Mouse (Mus musculus): ENCODE data around the gene Zfp367. TPM values are rescaled to one million over a fixed set of nuclear protein-coding genes. Genes with fewer than 3 reads are reported as not detected.

Gene Zfp367
- 17.6 and 18.8 TPM in 2 replicates for polyA plus RNA-seq (2016; fragmentation: Nextera tagmentation; extraction: Ambion mirVana)

GRCm38 (mm10) chr13:64153083-64153682 is at the start of gene Zfp367:
Zfp367 (minus strand) TSS chr13:64153202.
- H3K27me3 ChIP-seq (ENCODE audit: poor library complexity, severe bottlenecking), result peaks cover 6% of the 10 kb centered on the region
- WGBS, result under 1% methylated on average over 54 of the region's 56 CpGs
- peaks cover 7% of the 10 kb centered on the region; the same call in 1 of the 2 replicates for H3K36me3 ChIP-seq (replicated peaks)
- H3K4me3 ChIP-seq, result peak within 1 kb of the TSS; percentile 97
- peaks cover 55% of the 10 kb centered on the region for H3K4me1 ChIP-seq
- peak; percentile 99 for DNase-seq (ENCODE audit: extremely low spot score, low spot score)
- H3K27ac ChIP-seq, result peak within 1 kb of the TSS; percentile 98
- no peaks in the 10 kb centered on the region for H3K9me3 ChIP-seq

GRCm38 (mm10) chr13:64200911-64201310 is 47.9 kb upstream of the Zfp367 start:
- Histone ChIP-seq H3K27ac (no peak overlapping the region), H3K27me3 (ENCODE audit: poor library complexity, severe bottlenecking) (no peaks in the 10 kb centered on the region), H3K4me1 (no peaks in the 10 kb centered on the region), H3K36me3 (replicated peaks) (peaks cover 22% of the 10 kb centered on the region), H3K4me3 (no peak overlapping the region), H3K9me3 (no peaks in the 10 kb centered on the region)
- WGBS, result 97% methylated on average over 4 of the region's 4 CpGs
- DNase-seq (ENCODE audit: extremely low spot score, low spot score), result no peak

GRCm38 (mm10) chr13:64198310-64198709 is 45.3 kb upstream of the Zfp367 start:
- Histone ChIP-seq H3K4me1 (0 out of 2 replicates have a peak, but pooled peaks cover 2% of the 10 kb centered on the region), H3K27me3 (ENCODE audit: poor library complexity, severe bottlenecking) (no peaks in the 10 kb centered on the region), H3K27ac (no peak overlapping the region), H3K9me3 (no peaks in the 10 kb centered on the region), H3K36me3 (replicated peaks) (peaks cover 29% of the 10 kb centered on the region), H3K4me3 (no peak overlapping the region)
- DNase-seq (ENCODE audit: extremely low spot score, low spot score), result no peak
- WGBS, result 91% methylated on average over 4 of the region's 4 CpGs

- Histone ChIP-seq H3K4me1 (0 out of 2 replicates have a peak, but pooled peaks cover 3% of the 10 kb centered on the region), H3K27ac (no peak overlapping the region), H3K27me3 (ENCODE audit: poor library complexity, severe bottlenecking) (no peaks in the 10 kb centered on the region), H3K36me3 (replicated peaks) (peaks cover 31% of the 10 kb centered on the region), H3K9me3 (no peaks in the 10 kb centered on the region), H3K4me3 (no peak overlapping the region)
- DNase-seq (ENCODE audit: extremely low spot score, low spot score), result no peak
- 93% methylated on average over 6 of the region's 6 CpGs for WGBS
Measured at GRCm38 (mm10) chr13:64197899-64198298, 44.9 kb upstream of the Zfp367 start.

- H3K4me3 ChIP-seq, result no peak overlapping the region
Measured at GRCm38 (mm10) chr13:64187065-64187464, 34.1 kb upstream of the Zfp367 start.

GRCm38 (mm10) chr13:64186516-64186915 is 33.5 kb upstream of the Zfp367 start:
- Histone ChIP-seq H3K27me3 (ENCODE audit: poor library complexity, severe bottlenecking) (no peaks in the 10 kb centered on the region), H3K4me1 (no peaks in the 10 kb centered on the region), H3K4me3 (no peak overlapping the region), H3K36me3 (replicated peaks) (peaks cover 25% of the 10 kb centered on the region), H3K27ac (no peak overlapping the region), H3K9me3 (no peaks in the 10 kb centered on the region)
- 96% methylated on average over 4 of the region's 4 CpGs for WGBS
- DNase-seq (ENCODE audit: extremely low spot score, low spot score), result no peak

More at GRCm38 (mm10) chr13:64187065-64187464, 34.1 kb upstream of the Zfp367 start:
- DNase-seq (ENCODE audit: extremely low spot score, low spot score), result no peak
- H3K4me1 ChIP-seq, result 0 out of 2 replicates have a peak, but pooled peaks cover 2% of the 10 kb centered on the region
- H3K9me3 ChIP-seq, result no peaks in the 10 kb centered on the region
- H3K27ac ChIP-seq, result no peak overlapping the region
- peaks cover 28% of the 10 kb centered on the region for H3K36me3 ChIP-seq (replicated peaks)
- no peaks in the 10 kb centered on the region for H3K27me3 ChIP-seq (ENCODE audit: poor library complexity, severe bottlenecking)

- Histone ChIP-seq H3K27me3 (ENCODE audit: poor library complexity, severe bottlenecking) (no peaks in the 10 kb centered on the region), H3K4me1 (no peaks in the 10 kb centered on the region), H3K27ac (no peak overlapping the region), H3K36me3 (replicated peaks) (peaks cover 24% of the 10 kb centered on the region), H3K9me3 (no peaks in the 10 kb centered on the region), H3K4me3 (no peak overlapping the region)
- 94% methylated on average over 9 of the region's 9 CpGs for WGBS
- DNase-seq (ENCODE audit: extremely low spot score, low spot score), result no peak
Measured at GRCm38 (mm10) chr13:64185586-64185985, 32.6 kb upstream of the Zfp367 start.

- H3K27me3 ChIP-seq (ENCODE audit: poor library complexity, severe bottlenecking), result no peaks in the 10 kb centered on the region
- WGBS, result 83% methylated on average over 7 of the region's 7 CpGs
- no peak overlapping the region for H3K4me3 ChIP-seq
- no peaks in the 10 kb centered on the region; the same call in 1 of the 2 replicates for H3K9me3 ChIP-seq
- H3K4me1 ChIP-seq, result no peaks in the 10 kb centered on the region
- no peak for DNase-seq (ENCODE audit: extremely low spot score, low spot score)
- H3K36me3 ChIP-seq (replicated peaks), result peaks cover 24% of the 10 kb centered on the region
- no peak overlapping the region for H3K27ac ChIP-seq
Measured at GRCm38 (mm10) chr13:64185176-64185575, 32.2 kb upstream of the Zfp367 start.

GRCm38 (mm10) chr13:64184361-64184760 is 31.4 kb upstream of the Zfp367 start:
- no peaks in the 10 kb centered on the region for H3K27me3 ChIP-seq (ENCODE audit: poor library complexity, severe bottlenecking)
- peaks cover 24% of the 10 kb centered on the region for H3K36me3 ChIP-seq (replicated peaks)
- no peaks in the 10 kb centered on the region for H3K4me1 ChIP-seq
- no peak overlapping the region for H3K4me3 ChIP-seq
- 89% methylated on average over 10 of the region's 10 CpGs for WGBS
- H3K27ac ChIP-seq, result no peak overlapping the region
- no peaks in the 10 kb centered on the region; the same call in 1 of the 2 replicates for H3K9me3 ChIP-seq
- DNase-seq (ENCODE audit: extremely low spot score, low spot score), result no peak

GRCm38 (mm10) chr13:64183583-64183982 is 30.6 kb upstream of the Zfp367 start:
- Histone ChIP-seq H3K36me3 (replicated peaks) (peaks cover 24% of the 10 kb centered on the region), H3K4me3 (no peak overlapping the region), H3K27ac (no peak overlapping the region), H3K4me1 (peaks cover 4% of the 10 kb centered on the region), H3K9me3 (no peaks in the 10 kb centered on the region; the same call in 1 of the 2 replicates), H3K27me3 (ENCODE audit: poor library complexity, severe bottlenecking) (no peaks in the 10 kb centered on the region)
- 88% methylated on average over 4 of the region's 4 CpGs for WGBS
- no peak for DNase-seq (ENCODE audit: extremely low spot score, low spot score)

GRCm38 (mm10) chr13:64182091-64182490 is 29.1 kb upstream of the Zfp367 start:
- peaks cover 28% of the 10 kb centered on the region for H3K36me3 ChIP-seq (replicated peaks)
- peaks cover 8% of the 10 kb centered on the region for H3K4me1 ChIP-seq
- WGBS, result 86% methylated on average over 2 of the region's 2 CpGs

GRCm38 (mm10) chr13:64180888-64181287 is 27.9 kb upstream of the Zfp367 start:
- DNase-seq (ENCODE audit: extremely low spot score, low spot score), result peak; percentile 35
- WGBS, result 88% methylated on average over 3 of the region's 3 CpGs
- H3K27me3 ChIP-seq (ENCODE audit: poor library complexity, severe bottlenecking), result no peaks in the 10 kb centered on the region

More at GRCm38 (mm10) chr13:64182091-64182490, 29.1 kb upstream of the Zfp367 start:
- no peak overlapping the region for H3K27ac ChIP-seq
- H3K9me3 ChIP-seq, result no peaks in the 10 kb centered on the region; the same call in 1 of the 2 replicates
- no peak overlapping the region for H3K4me3 ChIP-seq
- no peak for DNase-seq (ENCODE audit: extremely low spot score, low spot score)
- H3K27me3 ChIP-seq (ENCODE audit: poor library complexity, severe bottlenecking), result no peaks in the 10 kb centered on the region

GRCm38 (mm10) chr13:64180300-64180699 is 27.3 kb upstream of the Zfp367 start:
- peaks cover 8% of the 10 kb centered on the region for H3K4me1 ChIP-seq
- H3K9me3 ChIP-seq, result no peaks in the 10 kb centered on the region; the same call in 1 of the 2 replicates
- no peak overlapping the region for H3K4me3 ChIP-seq
- H3K27me3 ChIP-seq (ENCODE audit: poor library complexity, severe bottlenecking), result no peaks in the 10 kb centered on the region
- no peak overlapping the region for H3K27ac ChIP-seq
- H3K36me3 ChIP-seq (replicated peaks), result peaks cover 13% of the 10 kb centered on the region; the same call in 1 of the 2 replicates
- no peak for DNase-seq (ENCODE audit: extremely low spot score, low spot score)
- WGBS, result 86% methylated on average over 4 of the region's 4 CpGs

More at GRCm38 (mm10) chr13:64180888-64181287, 27.9 kb upstream of the Zfp367 start:
- Histone ChIP-seq H3K4me3 (no peak overlapping the region), H3K4me1 (peaks cover 8% of the 10 kb centered on the region), H3K36me3 (replicated peaks) (peaks cover 19% of the 10 kb centered on the region), H3K9me3 (no peaks in the 10 kb centered on the region; the same call in 1 of the 2 replicates), H3K27ac (no peak overlapping the region)

All from forebrain, embryonic 10.5 days (tissue).